Mouse (Mus musculus) ovary, postnatal 36 days (tissue): ENCODE results near the gene Gm45808.

ENCODE experiments used
- DNase-seq: peaks from one replicate; pipeline ENCODE4 v3.0.0; 2022; ENCODE audit warnings: low spot score, mixed read lengths

Gm45808 gene

GRCm38 (mm10) chr7:45447325-45447990 lies 39.2 kb downstream of the Gm45808 start:
- DNase-seq: no peak

- DNase-seq: no peak
These were observed 40.0 kb downstream of the Gm45808 start for GRCm38 (mm10) chr7:45446589-45446988.

- no peak for DNase-seq
These were observed 42.8 kb downstream of the Gm45808 start for GRCm38 (mm10) chr7:45443526-45444420.

GRCm38 (mm10) chr7:45437521-45438276 lies 48.9 kb downstream of the Gm45808 start, which contains the start of gene Ruvbl2:
TSS of gene Ruvbl2 (minus strand) at chr7:45438096.
- DNase-seq: peak; percentile 24

GRCm38 (mm10) chr7:45437046-45437445 lies 49.6 kb downstream of the Gm45808 start:
- DNase-seq: no peak

- no peak for DNase-seq
These were observed 50.2 kb downstream of the Gm45808 start for GRCm38 (mm10) chr7:45436444-45436843.

GRCm38 (mm10) chr7:45435038-45435437 lies 51.6 kb downstream of the Gm45808 start:
- no peak for DNase-seq

- peak; percentile 100 for DNase-seq
These were observed 52.2 kb downstream of the Gm45808 start, which contains the start of gene Gys1 for GRCm38 (mm10) chr7:45434203-45435015. TSS of gene Gys1 (plus strand) at chr7:45434844.

GRCm38 (mm10) chr7:45433835-45434202 lies 52.8 kb downstream of the Gm45808 start:
- no peak for DNase-seq

- no peak for DNase-seq
These were observed 60.1 kb downstream of the Gm45808 start for GRCm38 (mm10) chr7:45426556-45426955.

- DNase-seq: no peak
These were observed 65.4 kb downstream of the Gm45808 start for GRCm38 (mm10) chr7:45421194-45421593.

- DNase-seq: no peak
These were observed 66.0 kb downstream of the Gm45808 start, which contains the start of gene Lhb for GRCm38 (mm10) chr7:45420615-45420919. TSS of gene Lhb (plus strand) at chr7:45420820.

- no peak for DNase-seq
These were observed 66.6 kb downstream of the Gm45808 start for GRCm38 (mm10) chr7:45419859-45420614.

GRCm38 (mm10) chr7:45417962-45418492 lies 68.6 kb downstream of the Gm45808 start:
- no peak for DNase-seq
